Mouse (Mus musculus): ENCODE data around the gene Slc35a3.

DNA sequence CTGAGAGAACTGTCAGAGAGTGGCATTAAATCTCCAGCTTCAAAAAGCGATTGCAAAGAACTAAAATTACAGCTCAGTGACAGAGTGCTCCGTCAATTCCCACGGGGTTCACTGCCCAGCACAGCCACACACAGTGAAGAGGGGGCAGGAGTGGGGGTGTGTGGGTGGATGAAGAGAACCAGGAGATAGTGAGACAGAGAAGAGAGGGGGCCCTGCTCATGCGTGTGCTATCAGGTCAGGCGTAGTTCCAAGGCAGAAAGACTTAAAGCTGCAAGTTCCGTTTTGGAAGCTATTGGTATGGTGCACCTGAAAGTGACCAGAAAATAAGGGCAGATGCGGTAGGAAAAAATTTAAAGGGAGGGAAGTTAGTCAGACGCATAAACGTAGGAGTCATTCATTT, 1.7 kb downstream of the Slc35a3 start:
- no peak for TF ChIP-seq CTCF (conservative IDR thresholded peaks at IDR 0.05 in 1 of 2, IDR thresholded peaks at IDR 0.05 in 1 of 2; ENCODE audit: low read depth in 2 of 2, low read length in 2 of 2)
- TF ChIP-seq MXI1 (IDR thresholded peaks at IDR 0.05; ENCODE audit: low read depth, low read length): no peak; the same call in 1 of the 2 replicates
- no peak for TF ChIP-seq POLR2AphosphoS2 (IDR thresholded peaks at IDR 0.05; ENCODE audit: low read depth, low read length)
- TF ChIP-seq POLR2A (IDR thresholded peaks at IDR 0.05; ENCODE audit: low read depth, low read length): no peak
- no peak for TF ChIP-seq ELF1 (IDR thresholded peaks at IDR 0.05; ENCODE audit: low read depth, low read length)
- TF ChIP-seq ZKSCAN1 (IDR thresholded peaks at IDR 0.05; ENCODE audit: borderline replicate concordance, low read depth, low read length): no peak
- TF ChIP-seq E2F4 (IDR thresholded peaks at IDR 0.05; ENCODE audit: insufficient replicate concordance, low read depth, low read length): no peak
- no peak for TF ChIP-seq TCF12 (IDR thresholded peaks at IDR 0.05; ENCODE audit: low read depth, low read length)
- TF ChIP-seq KAT2A (IDR thresholded peaks at IDR 0.05; ENCODE audit: insufficient replicate concordance, low read length): no peak
- TF ChIP-seq SIN3A (IDR thresholded peaks at IDR 0.05; ENCODE audit: low read length): no peak
- 0 out of 2 replicates have a peak, but pooled peaks have one; percentile 14 for TF ChIP-seq EP300 (IDR thresholded peaks at IDR 0.05; ENCODE audit: low read length)
- TF ChIP-seq MAZ (IDR thresholded peaks at IDR 0.05; ENCODE audit: low read depth, low read length): no peak
- no peak for TF ChIP-seq PAX5 (IDR thresholded peaks at IDR 0.05; ENCODE audit: low read length)
- TF ChIP-seq HCFC1 (IDR thresholded peaks at IDR 0.05; ENCODE audit: low read depth, low read length): no peak
